Mouse (Mus musculus) left cerebral cortex, adult 8-10 months (tissue): Measurements from ENCODE around the gene Pabpc5. TPM values are rescaled to one million over a fixed set of nuclear protein-coding genes. Genes with fewer than 3 reads are reported as not detected.

Experiments
- DNase-seq, 2 experiments: peaks; one replicate each; pipeline ENCODE4 v3.0.0; 2022; ENCODE audit warnings: low spot score in 2 of 2
- total RNA-seq, 4 experiments: library from RNA; stranded (reverse); gene quantifications; 2 replicates each; pipeline ENCODE4 v1.2.4; 2022

The Pabpc5 gene
- 1 to 10 TPM; 3.6 to 4.1 (median 3.8) TPM for total RNA-seq

DNA sequence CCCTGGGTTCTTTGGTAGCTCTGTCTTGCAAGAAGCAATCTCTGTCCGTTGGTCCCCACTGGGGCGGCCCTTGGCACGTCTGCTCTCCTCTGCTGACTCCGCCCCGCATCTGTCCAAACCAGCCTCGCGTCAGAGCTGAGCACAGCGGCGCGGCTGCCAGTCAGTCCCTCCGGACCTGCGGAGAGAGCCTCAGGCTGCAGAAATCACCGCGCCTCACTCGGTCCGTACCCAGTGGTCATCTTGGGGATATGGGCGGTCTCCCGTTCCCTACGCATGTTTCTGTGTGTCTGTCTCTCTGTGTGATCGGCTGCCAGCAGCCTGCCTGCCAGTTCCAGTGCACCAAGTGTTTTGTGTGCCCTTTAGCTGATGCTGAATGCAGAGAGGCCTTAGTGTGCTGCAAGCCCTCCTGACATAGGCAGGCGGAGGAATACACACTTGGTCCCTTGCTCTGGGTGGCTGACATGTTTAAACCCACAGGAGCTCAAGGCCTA, at the start of gene Pabpc5:
Gene Pabpc5, plus strand, starts transcription at position 116 of the 491 bp plus-strand sequence.
- peak; percentile 52 to 65 for DNase-seq

DNA sequence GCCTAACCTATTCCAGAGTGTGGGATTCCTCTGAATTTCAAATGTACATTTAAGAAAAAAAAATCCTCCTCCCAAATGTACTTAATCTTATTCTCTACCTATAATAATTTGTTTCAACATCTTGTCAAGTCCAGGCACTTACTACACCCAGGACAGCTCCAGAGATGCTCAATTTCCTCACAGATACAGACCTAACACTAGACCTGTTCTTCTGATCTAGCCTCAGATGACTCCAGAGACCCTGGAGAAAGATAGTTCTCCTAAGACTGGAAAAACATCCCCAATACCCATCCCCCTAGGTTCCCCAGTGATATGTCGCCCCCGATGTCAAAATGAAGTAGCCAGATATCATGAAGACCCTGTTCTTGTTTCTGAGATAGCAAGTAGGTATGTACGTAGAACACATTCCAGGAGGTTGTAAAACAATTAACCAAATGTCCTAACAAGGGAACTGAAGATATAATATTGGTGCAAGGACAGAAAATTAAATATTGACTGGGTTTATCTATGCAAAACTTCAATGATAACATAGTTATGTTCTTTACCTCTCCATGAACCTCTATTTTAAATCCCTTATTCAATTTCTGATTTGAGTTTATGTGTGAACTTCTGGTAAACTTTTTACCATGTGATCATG, 39.9 kb upstream of the Pabpc5 start:
- no peak for DNase-seq

DNA sequence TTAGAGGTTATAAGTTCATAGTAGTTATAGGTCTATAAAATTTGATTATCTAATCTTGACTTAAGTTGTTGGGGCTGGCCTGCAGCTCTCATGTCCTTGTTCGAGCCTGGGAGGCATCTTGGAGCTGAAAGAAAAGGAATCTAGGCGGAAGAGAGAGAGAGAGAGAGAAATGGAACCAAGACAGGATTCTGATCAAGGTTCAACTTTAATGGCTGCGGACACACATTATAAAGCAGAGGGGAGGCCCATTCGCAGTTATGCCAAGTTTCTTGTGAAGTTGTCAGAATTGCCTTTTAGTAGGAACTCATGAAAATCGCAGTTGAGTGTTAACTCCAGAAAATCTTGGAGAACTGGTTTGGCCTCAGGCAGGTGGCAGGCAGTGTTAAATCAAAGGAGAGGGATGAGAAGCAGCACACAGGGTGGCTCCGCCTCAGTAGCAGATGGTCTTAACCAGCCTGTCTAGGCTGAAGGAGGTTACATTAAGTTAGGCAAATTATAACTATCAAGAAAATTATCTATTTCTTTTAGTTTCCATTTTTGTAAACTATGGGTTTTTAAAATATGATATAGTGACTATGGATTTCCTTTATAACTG, 38.6 kb upstream of the Pabpc5 start:
- DNase-seq: no peak

DNA sequence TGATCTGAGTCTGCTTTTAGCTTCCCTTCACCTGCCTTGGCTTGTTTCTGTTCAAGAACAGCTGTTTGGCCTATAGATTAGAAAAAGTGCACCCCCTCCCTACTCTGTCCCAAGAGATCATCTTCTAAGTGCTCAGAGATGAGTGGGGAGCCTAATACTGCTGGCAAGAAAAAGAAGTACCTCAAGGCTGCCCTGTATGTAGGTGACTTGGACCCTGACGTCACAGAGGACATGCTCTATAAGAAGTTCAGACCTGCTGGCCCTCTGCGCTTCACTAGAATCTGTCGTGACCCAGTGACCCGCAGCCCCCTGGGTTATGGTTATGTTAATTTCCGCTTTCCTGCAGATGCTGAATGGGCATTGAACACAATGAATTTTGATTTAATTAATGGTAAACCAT, 856 bp downstream of the Pabpc5 start:
- no peak for DNase-seq
